Mouse (Mus musculus) midbrain, embryonic 12.5 days (tissue): ENCODE measurements around the gene Gsto2. TPM values are rescaled to one million over a fixed set of nuclear protein-coding genes. Genes with fewer than 3 reads are reported as not detected.

Experiments used
- ATAC-seq: fragments of 200-750 bp; cut with Nextera tagmentation; 2 replicates; pipeline ENCODE4 v1.8.0; 2017; ENCODE audit warnings: low read depth, moderate TSS enrichment, moderate library complexity; ENCODE audit not compliant: low FRiP score
- H3K27ac ChIP-seq: fragments of 300-500 bp; sonication (generic); replicated peaks from 2 replicates; pipeline ENCODE4 v1.5.1; 2016; ENCODE audit warnings: mild to moderate bottlenecking
- H3K27me3 ChIP-seq: fragments of 300-500 bp; sonication (generic); 2 replicates; pipeline ENCODE4 v1.6.1; 2016; ENCODE audit warnings: mild to moderate bottlenecking
- H3K36me3 ChIP-seq: fragments of 300-500 bp; sonication (generic); 2 replicates; pipeline ENCODE4 v1.6.1; 2016
- H3K4me1 ChIP-seq: fragments of 300-500 bp; sonication (generic); 2 replicates; pipeline ENCODE4 v1.6.1; 2016
- H3K4me2 ChIP-seq: fragments of 300-500 bp; sonication (generic); replicated peaks from 2 replicates; pipeline ENCODE4 v1.6.1; 2016; ENCODE audit warnings: mild to moderate bottlenecking, moderate library complexity
- H3K4me3 ChIP-seq: fragments of 300-500 bp; sonication (generic); 2 replicates; pipeline ENCODE4 v1.5.1; 2016; ENCODE audit warnings: mild to moderate bottlenecking
- H3K9ac ChIP-seq: fragments of 300-500 bp; sonication (generic); replicated peaks from 2 replicates; pipeline ENCODE4 v1.6.1; 2016; ENCODE audit warnings: mild to moderate bottlenecking, moderate library complexity
- H3K9me3 ChIP-seq: fragments of 300-500 bp; sonication (generic); 2 replicates; pipeline ENCODE4 v1.6.1; 2016; ENCODE audit warnings: mild to moderate bottlenecking
- WGBS: fragments of 180-500 bp; shearing (Covaris S2); methylation state at CpG from one replicate; pipeline ENCODE4 v1.1.7; 2016; 5-methylcytosine and 5-hydroxymethylcytosine counted together
- polyA plus RNA-seq: library from polyadenylated mRNA; unstranded; fragments of >200 nt; fragmentation: Nextera tagmentation; extraction: Ambion mirVana; gene quantifications from 2 replicates; pipeline ENCODE4 v1.2.1, GENCODE M21; 2016

Gene Gsto2
- polyA plus RNA-seq, 1 experiment from 2014 or later = 1.5 TPM

DNA sequence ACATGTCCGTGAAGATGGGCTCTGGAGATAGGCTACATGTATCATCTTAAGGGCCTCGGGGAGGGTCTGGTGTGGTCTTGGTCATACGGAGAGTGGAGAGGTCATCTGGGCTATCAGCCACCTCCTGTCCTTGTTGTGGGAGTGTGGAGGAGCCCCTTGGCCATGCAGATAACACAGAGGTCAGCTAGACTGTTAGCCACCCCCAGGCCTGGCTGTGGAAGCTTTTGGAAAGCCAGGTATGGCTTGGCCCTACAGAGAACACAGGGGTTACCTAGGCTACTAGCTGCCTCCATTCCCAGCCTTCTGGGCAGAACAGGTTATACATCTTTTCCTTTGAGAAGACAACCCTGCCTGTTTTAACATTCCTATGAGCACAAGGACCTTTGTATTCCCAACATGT is 2.8 kb upstream of the Gsto2 start:
- Histone ChIP-seq H3K4me1 (peaks cover 7% of the 10 kb centered on the region), H3K27me3 (no peaks in the 10 kb centered on the region), H3K9ac (no peak overlapping the region), H3K4me2 (no peak overlapping the region), H3K4me3 (no peak overlapping the region), H3K27ac (no peak overlapping the region), H3K9me3 (no peaks in the 10 kb centered on the region), H3K36me3 (no peaks in the 10 kb centered on the region)
- WGBS = 96% methylated on average over 3 of the region's 3 CpGs
- ATAC-seq = no peak

DNA sequence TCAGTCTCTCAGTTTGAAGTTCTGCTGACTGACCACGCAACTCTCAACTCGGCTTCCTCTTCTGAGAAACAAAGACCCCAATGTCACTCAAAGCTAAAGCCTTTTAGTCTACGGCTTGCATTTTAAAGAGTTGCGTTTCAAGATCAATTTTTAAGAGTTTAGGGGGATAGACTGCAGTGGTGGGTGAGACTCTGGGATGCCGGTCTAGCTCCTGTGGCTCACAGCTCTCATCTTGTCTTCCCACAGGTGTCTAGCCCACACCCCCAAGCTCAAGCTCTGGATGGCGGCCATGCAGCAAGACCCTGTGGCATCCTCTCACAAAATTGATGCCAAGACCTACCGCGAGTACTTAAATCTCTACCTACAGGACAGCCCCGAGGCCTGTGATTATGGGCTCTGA is 1.3 kb upstream of the Gsto2 start:
- 94% methylated on average over 9 of the region's 9 CpGs for WGBS
- Histone ChIP-seq H3K9ac (no peak overlapping the region), H3K9me3 (no peaks in the 10 kb centered on the region), H3K27me3 (no peaks in the 10 kb centered on the region), H3K4me2 (no peak overlapping the region), H3K4me3 (no peak overlapping the region), H3K36me3 (no peaks in the 10 kb centered on the region), H3K4me1 (peaks cover 7% of the 10 kb centered on the region), H3K27ac (no peak overlapping the region)
- ATAC-seq = no peak

DNA sequence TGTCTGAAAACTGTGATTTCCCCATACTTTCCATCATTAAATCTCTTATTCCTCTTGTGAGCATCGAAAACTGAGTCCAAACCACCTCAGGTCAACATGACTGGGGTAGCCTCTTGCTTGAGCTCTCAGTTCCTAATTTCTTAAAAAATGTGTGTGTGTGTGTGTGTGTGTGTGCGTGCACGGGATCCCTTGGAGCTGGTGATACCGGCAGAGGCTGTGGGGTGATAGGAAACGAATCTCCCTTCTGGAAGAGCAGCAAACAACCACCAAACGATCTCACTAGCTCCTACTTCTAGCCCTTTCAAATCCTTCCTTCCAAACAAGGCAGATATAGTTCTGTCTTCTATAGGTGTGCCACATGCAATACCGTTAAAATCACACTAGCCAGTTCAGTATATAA is 613 bp upstream of the Gsto2 start:
- WGBS = 85% methylated on average over 7 of the region's 7 CpGs
- H3K4me3 ChIP-seq = peak overlapping the region; percentile 73
- peak overlapping the region; percentile 77; the same call in 1 of the 2 replicates for H3K9ac ChIP-seq
- H3K9me3 ChIP-seq = no peaks in the 10 kb centered on the region
- no peaks in the 10 kb centered on the region for H3K36me3 ChIP-seq
- peaks cover 7% of the 10 kb centered on the region for H3K4me1 ChIP-seq
- peak overlapping the region; percentile 84 for H3K4me2 ChIP-seq
- no peak for ATAC-seq
- H3K27me3 ChIP-seq = no peaks in the 10 kb centered on the region
- H3K27ac ChIP-seq = no peak overlapping the region

DNA sequence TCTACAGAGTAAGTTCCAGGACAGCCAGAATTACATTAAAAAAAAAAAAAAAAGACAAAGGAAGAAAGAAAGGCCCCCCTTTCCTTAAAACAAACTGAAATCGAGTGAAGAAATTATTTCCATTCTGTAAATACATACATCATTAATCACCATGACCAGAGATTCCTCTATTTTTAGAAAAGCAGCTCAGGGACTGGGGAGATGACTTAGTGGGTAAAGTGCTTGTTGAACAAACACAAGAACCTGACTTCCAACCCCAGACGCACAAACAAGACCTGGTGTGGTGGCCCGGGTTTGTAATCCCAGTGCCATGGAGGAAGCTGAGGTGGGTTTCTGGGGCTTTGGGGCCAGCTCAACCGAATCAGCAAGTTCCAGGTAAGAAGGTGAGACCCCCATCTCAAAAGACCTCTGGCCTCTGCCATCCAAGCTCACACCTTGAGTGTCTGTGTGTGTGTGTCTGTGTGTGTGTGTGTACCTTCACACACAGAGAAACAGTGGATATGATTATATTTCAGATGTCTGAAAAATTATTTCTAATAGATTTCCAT is 2.4 kb downstream of the Gsto2 start:
- no peak overlapping the region for H3K4me2 ChIP-seq
- no peak overlapping the region for H3K9ac ChIP-seq
- H3K36me3 ChIP-seq = no peaks in the 10 kb centered on the region
- H3K27me3 ChIP-seq = no peaks in the 10 kb centered on the region; the same call in 1 of the 2 replicates
- H3K4me3 ChIP-seq = no peak overlapping the region
- no peaks in the 10 kb centered on the region for H3K9me3 ChIP-seq
- no peak overlapping the region for H3K27ac ChIP-seq
- 81% methylated on average over 4 of the region's 4 CpGs for WGBS
- no peak for ATAC-seq
- H3K4me1 ChIP-seq = peaks cover 7% of the 10 kb centered on the region

DNA sequence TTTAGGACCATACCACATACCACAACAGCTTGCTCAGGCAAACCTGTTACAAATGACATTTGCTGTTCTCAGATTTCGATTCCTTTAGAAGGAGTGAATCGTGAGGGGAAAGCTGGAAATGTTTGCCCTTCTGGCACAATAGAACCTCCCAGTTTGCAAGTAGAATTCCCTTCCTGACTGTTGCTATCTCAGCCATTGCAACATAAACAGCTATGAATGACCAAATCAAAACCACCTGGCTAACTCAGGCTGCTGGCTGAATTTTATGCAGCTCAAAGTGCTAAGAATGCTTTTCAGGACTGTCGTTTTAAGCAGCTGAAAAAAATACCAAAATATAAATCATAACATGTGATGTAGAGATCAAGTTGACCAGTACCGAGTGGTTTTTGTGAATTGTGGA is 3.6 kb downstream of the Gsto2 start:
- Histone ChIP-seq H3K4me2 (no peak overlapping the region), H3K27ac (no peak overlapping the region), H3K9ac (no peak overlapping the region), H3K9me3 (no peaks in the 10 kb centered on the region), H3K36me3 (no peaks in the 10 kb centered on the region), H3K4me1 (peaks cover 7% of the 10 kb centered on the region), H3K27me3 (no peaks in the 10 kb centered on the region; the same call in 1 of the 2 replicates), H3K4me3 (no peak overlapping the region)
- 79% methylated on average over 4 of the region's 4 CpGs for WGBS
- ATAC-seq = no peak

DNA sequence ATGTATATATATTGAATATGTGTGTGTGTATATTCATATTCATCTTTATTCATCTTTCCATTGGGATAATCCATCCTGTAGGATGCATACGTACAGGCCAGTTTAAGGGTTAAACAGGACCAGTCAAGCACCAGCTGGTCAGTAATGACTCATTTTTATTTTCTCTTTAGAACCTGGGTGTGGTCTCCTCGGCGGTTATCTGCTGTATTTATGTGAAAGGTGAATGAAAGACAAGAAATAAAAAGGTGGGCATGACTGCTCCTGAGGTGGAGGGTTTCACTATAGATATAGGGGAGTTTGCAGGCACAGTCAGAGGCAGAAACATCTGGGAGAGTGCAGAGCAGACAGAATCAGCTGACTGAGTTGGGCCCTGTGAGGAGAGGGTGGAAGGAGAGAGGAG is 4.2 kb downstream of the Gsto2 start:
- 76% methylated on average over 3 of the region's 3 CpGs for WGBS
- Histone ChIP-seq H3K9ac (no peak overlapping the region), H3K9me3 (no peaks in the 10 kb centered on the region), H3K27me3 (no peaks in the 10 kb centered on the region; the same call in 1 of the 2 replicates), H3K4me3 (no peak overlapping the region), H3K4me1 (peaks cover 7% of the 10 kb centered on the region), H3K4me2 (no peak overlapping the region), H3K27ac (no peak overlapping the region), H3K36me3 (no peaks in the 10 kb centered on the region)
- no peak for ATAC-seq

DNA sequence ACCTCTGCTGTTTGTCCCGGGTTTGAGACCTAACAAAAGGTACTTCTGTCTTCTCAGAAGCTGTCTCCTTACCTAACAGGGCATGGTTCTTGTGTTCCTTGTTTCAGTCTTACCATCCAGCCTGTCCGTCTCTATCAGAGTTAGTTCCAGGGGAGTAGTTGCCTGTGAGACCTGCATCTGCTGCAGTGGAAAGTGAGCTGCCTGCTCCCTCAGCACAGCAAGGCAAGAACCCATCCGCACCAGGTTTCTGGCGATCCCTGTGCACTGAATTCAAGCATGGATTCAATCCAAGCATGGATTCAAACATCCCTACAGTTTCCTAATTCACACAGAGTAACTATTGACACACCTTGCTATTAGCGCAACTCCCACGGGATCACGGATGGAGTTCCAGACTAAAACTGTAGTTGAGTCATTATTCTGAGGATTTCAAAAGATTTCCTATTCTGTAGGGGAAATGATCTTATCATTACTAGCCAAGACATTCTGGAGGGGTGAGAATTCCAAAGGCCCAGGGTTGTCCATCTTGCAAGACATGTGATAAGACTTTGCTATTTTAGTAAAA is 4.8 kb downstream of the Gsto2 start:
- Histone ChIP-seq H3K9ac (no peak overlapping the region), H3K4me2 (no peak overlapping the region), H3K27ac (no peak overlapping the region), H3K36me3 (no peaks in the 10 kb centered on the region), H3K27me3 (no peaks in the 10 kb centered on the region; the same call in 1 of the 2 replicates), H3K4me1 (peaks cover 2% of the 10 kb centered on the region; the same call in 1 of the 2 replicates), H3K9me3 (no peaks in the 10 kb centered on the region), H3K4me3 (no peak overlapping the region)
- ATAC-seq = no peak
- 71% methylated on average over 7 of the region's 7 CpGs for WGBS

DNA sequence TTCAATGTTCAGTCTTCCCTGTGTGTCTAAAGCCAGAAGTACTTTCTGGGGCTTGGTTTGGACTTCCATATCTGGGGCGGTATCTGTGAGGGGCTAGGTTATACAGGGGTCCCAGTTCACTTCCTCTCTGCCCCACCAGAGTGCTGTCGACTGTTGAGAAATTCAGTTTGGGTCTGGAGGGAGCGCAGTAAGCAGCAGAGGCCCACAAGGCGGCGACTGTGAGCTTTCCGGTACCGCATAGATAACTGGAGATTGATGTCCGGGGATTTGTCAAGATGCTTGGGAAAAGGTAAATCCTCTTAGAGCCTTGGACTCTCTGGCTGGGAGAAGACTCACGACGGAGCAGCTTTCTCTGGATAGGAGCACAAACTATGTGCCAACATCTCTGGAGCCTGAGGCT is 6.2 kb downstream of the Gsto2 start:
- H3K4me2 ChIP-seq = no peak overlapping the region
- no peak for ATAC-seq
- no peak overlapping the region for H3K27ac ChIP-seq
- no peak overlapping the region for H3K9ac ChIP-seq
- no peaks in the 10 kb centered on the region for H3K9me3 ChIP-seq
- no peaks in the 10 kb centered on the region for H3K36me3 ChIP-seq
- WGBS = 22% methylated on average over 10 of the region's 10 CpGs
- H3K4me1 ChIP-seq = no peaks in the 10 kb centered on the region
- no peak overlapping the region for H3K4me3 ChIP-seq
- no peaks in the 10 kb centered on the region; the same call in 1 of the 2 replicates for H3K27me3 ChIP-seq

DNA sequence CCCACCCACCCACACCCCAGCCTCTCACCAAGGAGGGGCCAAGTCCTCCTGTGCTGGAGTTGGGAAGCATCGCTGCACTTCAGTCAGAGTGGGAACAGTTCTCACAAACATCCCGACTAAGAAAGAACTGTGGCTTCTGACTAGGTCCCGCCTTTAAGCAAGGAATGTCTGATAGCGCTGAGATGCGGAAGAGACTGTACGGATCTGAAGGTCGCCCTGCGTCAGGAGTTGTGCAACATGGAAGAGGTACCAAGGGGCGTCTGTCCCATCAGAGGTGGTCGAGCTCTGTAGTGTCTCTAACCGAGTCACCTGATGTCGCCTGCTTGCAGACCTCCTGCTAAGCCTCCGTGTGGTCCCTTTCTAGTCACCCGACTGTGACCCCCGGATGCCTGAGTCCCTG is 10.9 kb downstream of the Gsto2 start:
- no peaks in the 10 kb centered on the region for H3K27me3 ChIP-seq
- no peaks in the 10 kb centered on the region for H3K4me1 ChIP-seq
- H3K9me3 ChIP-seq = no peaks in the 10 kb centered on the region
- H3K36me3 ChIP-seq = no peaks in the 10 kb centered on the region
- no peak for ATAC-seq
- no peak overlapping the region for H3K9ac ChIP-seq
- WGBS = 80% methylated on average over 15 of the region's 15 CpGs
- H3K4me3 ChIP-seq = no peak overlapping the region
- no peak overlapping the region for H3K4me2 ChIP-seq
- H3K27ac ChIP-seq = no peak overlapping the region

DNA sequence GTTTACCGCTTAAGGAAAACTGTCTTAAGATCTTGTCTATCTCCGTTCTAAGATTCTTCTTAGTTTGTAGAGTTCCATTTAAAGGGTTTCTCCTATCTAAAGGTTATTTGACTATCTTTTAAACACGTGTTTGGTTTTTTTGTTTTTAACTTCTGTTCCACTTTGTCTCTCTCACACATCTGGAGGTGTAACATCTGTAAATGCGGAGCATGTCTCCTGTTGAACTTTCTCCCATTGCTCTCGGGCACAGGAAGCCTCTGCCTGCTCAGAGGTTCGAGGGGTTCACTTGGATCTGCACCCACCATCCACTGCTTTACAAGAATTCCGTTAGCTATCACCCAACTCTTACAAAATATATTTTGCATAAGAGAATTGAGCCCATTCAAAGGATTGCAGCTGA is 16.2 kb downstream of the Gsto2 start:
- no peak overlapping the region for H3K4me3 ChIP-seq
- no peaks in the 10 kb centered on the region for H3K36me3 ChIP-seq
- no peak overlapping the region for H3K4me2 ChIP-seq
- no peak for ATAC-seq
- H3K9ac ChIP-seq = no peak overlapping the region
- no peak overlapping the region for H3K27ac ChIP-seq
- 82% methylated on average over 7 of the region's 7 CpGs for WGBS
- H3K27me3 ChIP-seq = no peaks in the 10 kb centered on the region
- no peaks in the 10 kb centered on the region for H3K9me3 ChIP-seq
- H3K4me1 ChIP-seq = no peaks in the 10 kb centered on the region

DNA sequence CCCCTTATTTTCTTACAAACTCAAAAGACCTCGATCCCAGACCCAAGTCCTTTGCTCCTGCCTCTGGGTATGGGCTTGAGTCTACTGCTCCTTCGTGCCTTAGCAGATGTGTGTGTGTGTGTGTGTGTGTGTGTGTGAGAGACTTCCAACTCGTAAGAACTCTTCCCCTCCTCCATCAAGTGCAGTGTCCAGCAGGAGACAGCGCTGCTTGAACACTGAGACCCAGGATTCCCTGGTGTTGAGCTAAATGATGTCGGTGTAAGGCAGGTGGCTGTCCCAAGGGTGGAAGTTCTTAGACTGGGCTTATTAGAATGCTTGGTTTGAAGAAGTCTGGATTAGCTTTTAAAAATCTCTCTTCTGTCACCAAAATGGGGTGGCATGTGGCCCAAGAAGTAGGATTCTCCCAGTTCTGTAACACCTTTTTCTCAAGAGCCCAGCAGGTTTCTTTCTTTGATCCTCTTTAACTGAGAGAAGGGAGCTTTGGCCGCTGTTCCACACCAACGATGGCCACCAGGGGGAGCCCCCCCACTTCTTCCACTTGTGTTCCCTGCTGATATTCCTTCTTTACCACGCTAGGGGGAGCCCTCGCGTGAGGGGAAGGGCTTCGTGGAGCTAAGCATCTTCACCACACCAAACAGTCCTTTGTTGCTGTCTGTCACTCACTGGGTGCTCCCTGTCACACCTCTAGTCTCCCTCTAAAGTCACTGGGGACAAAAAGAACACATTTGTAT is 17.0 kb downstream of the Gsto2 start:
- Histone ChIP-seq H3K4me2 (no peak overlapping the region), H3K27me3 (no peaks in the 10 kb centered on the region), H3K9ac (no peak overlapping the region), H3K4me1 (no peaks in the 10 kb centered on the region), H3K27ac (no peak overlapping the region), H3K36me3 (no peaks in the 10 kb centered on the region), H3K9me3 (no peaks in the 10 kb centered on the region), H3K4me3 (no peak overlapping the region)
- peak; percentile 81 for ATAC-seq
- WGBS = 29% methylated on average over 11 of the region's 11 CpGs

DNA sequence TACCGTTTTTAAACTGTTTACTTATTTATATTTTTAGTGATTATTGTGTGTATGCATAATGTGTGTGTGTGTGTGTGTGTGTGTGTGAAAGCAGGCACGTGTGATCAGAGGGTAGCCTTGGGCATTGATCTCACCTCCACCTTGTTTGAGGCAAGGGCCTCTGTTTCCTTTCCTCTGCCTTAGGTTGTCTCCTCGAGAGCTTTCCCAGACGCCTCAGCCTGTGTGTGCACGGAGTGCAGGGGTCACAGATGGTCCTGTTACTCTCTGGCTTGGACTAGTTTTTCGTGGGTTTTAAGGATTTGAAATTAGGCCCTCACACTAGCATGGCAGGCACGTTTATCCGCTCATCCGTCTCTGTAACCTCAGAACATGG is 17.5 kb downstream of the Gsto2 start:
- H3K4me2 ChIP-seq = no peak overlapping the region
- WGBS = 68% methylated on average over 9 of the region's 9 CpGs
- ATAC-seq = peak; percentile 52
- H3K9ac ChIP-seq = no peak overlapping the region; the same call in 1 of the 2 replicates
- H3K27me3 ChIP-seq = no peaks in the 10 kb centered on the region
- no peaks in the 10 kb centered on the region for H3K36me3 ChIP-seq
- no peaks in the 10 kb centered on the region for H3K9me3 ChIP-seq
- no peaks in the 10 kb centered on the region for H3K4me1 ChIP-seq
- H3K4me3 ChIP-seq = no peak overlapping the region
- no peak overlapping the region for H3K27ac ChIP-seq
